Mouse (Mus musculus): ENCODE measurements at regions not wholly inside any gene's neighbourhood (a gene's known extent, or its start where the extent isn't known, plus 50 kb on each side); places are given as distances from the start of the nearest gene placed in this dataset.
"Not testable (repeated sequence)": the region's sequence is repeated elsewhere in the genome, so short reads cannot be mapped to it uniquely, and the experiment has no call there.

DNA sequence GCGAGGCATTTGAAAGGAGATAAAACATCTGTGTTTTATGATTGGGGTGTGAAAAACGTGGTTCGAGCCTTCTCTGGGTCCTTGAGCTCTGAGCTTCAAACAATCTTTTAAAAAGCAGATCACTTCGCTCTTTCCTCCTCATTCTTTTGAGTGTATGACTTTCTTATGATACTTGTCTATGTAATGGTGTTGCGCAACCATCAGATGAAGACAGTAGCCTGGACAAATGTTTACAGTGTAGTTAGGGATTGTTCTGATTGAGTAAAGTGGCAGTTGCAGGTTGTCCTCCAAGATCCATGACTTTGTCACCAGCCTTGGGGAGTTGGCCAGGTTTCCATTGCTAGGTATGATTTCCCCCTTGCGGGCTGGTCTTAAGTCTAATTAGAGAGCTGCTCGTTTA is 116.1 kb upstream of the Pfn2 start:
- no peak for DNase-seq (ENCODE audit: low spot score in 2 of 2)

DNA sequence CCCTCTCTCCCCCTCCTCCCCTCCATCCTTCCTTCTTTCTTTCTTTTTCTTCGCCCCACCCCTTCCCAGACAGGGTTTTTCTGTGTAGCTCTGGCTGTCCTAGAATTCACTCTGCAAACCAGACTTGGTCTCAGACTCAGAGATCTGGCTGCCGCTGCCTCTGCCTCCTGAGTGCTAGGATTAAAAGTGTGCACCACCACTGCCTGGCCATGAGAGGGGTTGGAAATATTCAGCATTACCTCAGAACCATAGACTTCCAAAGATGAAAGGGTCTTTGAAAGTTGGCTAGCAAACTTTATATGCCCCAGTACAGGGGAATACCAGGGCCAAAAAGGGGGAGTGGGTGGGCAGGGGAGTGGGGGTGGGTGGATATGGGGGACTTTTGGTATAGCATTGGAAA is 122.7 kb upstream of the Pfn2 start:
- not testable (repeated sequence) for DNase-seq (ENCODE audit: low spot score in 2 of 2)

DNA sequence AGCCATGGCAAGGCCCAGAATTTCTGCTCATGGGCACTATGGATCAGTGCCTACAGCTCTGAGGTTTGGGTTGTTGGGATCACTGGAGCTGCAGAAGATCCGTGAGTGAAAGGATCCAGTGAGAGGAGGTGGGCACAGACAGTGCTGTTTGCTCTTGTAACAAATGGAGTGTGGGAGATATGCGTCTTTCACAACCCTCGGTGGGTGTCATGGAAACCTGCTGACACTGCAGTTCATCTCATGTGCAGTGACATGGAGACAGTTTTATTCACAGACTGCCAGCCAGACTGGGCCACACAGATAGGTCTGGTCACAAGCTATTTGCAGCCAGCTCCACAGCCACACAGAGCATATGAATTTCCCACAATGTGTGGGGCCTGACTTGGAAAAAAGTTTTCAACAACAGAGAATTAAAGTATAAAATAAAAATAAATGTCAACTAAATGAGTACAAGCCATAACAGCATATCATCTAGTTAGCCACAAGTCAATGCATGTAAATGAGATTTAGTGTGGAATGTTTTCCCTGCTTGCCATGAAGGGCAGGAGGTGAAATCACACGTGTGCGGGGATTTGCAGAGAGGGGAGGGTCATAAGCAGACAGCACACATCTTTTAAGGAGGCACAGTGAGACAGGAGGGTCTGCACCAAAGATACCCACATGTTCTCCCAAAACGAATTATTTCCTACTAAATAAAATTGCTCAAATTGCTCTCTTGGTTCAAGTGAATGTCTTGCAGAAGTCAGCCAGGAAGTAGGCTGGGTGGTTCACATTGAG is 124.8 kb upstream of the Pfn2 start:
- DNase-seq (ENCODE audit: low spot score in 2 of 2), result peak; percentile 5 to 8

DNA sequence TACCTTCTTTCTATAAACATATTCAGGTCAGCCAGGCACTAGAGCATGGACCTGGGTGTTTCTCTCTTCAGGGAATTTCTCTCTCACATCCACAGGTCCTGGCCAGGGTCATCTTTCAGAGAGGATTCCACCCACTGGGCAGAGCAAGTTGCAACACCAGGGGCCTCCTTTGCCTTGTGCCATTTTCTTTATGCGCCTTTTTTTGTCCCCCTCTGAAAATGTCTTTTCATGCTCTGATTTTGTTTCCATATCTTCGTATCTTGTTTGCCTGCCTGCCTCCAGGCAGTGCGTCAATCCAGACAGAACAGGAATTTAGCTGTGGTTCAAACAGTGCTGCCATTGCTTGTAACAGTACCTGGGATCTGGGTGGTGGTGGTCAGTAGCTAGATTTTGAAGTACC is 125.7 kb upstream of the Pfn2 start:
- DNase-seq (ENCODE audit: low spot score in 2 of 2), result no peak

GRCm38 (mm10) chr3:57975379-57975778 is 127.5 kb upstream of the Pfn2 start:
- no peak for DNase-seq (ENCODE audit: low spot score in 2 of 2)

DNA sequence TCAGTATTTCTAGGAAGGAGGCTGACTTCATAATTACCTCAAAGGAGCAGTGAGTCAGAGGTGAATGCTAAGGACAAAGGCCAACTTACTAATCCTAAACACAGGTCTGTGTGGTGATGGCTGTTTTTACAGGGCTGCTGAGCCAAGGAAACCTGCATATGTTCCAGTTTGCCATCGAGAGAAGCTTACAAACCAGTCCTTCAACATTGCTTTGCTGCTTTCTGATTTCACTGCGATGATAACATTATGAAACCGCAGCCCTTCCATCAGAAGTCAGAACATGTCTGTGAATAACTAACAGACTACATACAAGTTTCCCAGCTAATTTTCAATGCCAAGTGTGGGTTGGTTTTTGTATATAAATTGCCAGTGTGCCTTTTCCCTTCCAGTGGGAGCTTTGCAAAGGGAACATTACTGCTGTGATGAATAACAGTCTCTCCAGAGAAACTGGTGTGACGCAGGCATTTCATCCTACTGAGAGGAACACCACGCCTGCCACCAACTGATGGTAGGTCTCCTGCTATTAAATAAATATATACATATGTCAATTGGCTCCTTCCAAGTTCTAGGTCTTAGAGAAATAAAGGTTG is 128.9 kb upstream of the Pfn2 start:
- DNase-seq (ENCODE audit: low spot score in 2 of 2), result peak; percentile 14 to 27

DNA sequence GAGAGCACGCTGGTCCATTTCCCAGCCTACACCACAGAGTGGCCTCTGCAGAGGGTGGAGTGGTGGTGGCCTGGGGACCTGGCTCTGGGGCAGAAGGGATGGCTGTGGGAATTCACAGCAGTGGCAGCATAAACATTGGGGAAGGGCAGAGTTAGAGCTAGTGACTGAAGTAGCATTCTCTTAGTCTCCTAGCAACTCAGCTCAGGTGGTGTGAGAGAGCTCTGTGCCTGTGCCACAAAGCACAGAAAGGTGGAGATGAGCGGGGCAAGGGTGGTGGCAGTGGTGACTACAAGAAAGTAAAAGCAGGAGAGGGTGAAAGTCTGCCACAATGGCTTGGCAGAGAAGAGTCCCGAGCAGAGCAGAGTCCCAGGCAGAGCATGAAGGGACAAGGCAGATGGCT is 140.3 kb upstream of the Pfn2 start:
- DNase-seq (ENCODE audit: low spot score in 2 of 2), result no peak

DNA sequence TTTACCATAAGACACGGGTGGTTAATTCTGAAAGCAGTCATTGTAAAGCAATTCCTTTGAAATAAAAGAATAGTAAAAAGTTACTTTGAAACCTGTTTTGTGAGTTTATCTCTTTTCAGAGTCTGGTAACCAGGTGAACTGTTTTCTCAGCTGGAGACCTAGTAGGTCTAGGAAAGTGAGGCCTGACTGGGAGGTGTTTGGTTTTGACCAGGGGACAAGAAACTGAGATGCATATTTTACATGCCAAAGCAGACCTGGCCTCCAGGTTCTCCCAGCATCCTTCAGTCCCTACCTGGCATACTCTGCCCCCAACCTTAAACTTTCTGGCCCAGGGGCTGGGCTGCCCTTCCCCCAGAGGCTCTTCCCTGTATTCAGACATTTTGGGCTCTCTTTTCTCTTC is 142.9 kb upstream of the Pfn2 start:
- no peak for DNase-seq (ENCODE audit: low spot score in 2 of 2)

GRCm38 (mm10) chr3:57998121-57999102 is 150.5 kb upstream of the Pfn2 start:
- peak; percentile 52 to 61 for DNase-seq (ENCODE audit: low spot score in 2 of 2)

DNA sequence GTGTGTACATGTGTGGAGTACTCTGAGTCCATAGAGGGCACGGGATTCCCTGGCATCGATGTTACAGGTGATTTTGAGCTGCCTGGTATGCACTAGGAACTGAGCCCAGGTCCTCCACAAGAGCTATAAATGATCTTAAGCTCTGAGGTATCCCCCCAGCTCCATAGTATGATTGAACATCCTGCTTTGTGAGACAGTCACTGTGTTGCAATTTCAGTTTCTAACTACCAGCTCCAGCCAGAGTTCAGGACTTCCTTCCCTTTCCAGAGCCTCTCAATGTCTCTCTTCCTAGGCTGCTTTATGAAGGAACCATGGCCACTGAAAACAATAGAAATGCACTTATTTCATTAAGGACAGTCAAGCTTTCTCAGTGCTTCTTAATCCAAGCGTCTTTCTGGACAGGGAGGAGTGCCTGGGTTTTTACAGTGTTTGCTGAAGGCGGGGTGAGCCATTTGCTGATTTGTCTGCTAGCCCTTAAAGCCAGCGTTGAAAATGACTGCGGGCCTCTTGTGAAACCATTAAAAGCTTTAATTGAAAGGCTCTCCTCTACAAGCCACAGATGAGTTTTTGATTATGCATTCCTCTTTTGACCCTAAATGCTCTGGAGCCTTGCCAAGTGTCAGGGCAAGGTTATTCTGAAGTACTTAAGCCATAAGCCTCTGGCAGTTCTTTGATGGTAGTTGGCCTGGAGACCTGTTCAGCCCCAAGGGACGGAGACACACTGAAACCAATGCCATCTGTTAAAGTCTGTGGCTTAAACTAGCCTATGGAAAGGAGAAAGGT is 155.1 kb upstream of the Pfn2 start:
- no peak for DNase-seq (ENCODE audit: low spot score in 2 of 2)

- no peak for DNase-seq (ENCODE audit: low spot score in 2 of 2)
Measured at GRCm38 (mm10) chr3:58024750-58025392, 177.0 kb upstream of the Pfn2 start.

GRCm38 (mm10) chr3:58049618-58050017 is 201.7 kb upstream of the Pfn2 start:
- DNase-seq (ENCODE audit: low spot score in 2 of 2), result no peak

DNA sequence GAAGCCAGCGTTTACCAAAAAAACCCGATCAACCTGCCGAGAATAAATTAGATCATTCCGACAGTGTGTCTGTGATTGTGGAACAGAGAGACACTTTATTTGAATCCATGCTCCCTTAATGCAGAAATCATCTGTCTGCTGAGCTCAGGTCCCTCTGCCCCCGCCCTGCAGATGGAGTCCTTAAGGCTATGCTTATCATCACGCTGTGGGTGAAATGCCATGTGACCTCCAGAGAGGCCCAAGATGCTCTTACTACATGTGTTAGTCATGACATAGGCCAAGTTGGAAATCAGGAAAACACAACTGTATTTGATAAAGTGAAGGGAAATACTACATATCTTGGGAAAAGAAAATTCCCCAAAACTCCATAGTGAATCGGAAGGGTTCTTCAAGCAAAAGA is 206.8 kb upstream of the Pfn2 start:
- no peak for DNase-seq (ENCODE audit: low spot score in 2 of 2)

GRCm38 (mm10) chr3:58055181-58055580 is 207.3 kb upstream of the Pfn2 start:
- DNase-seq (ENCODE audit: low spot score in 2 of 2), result no peak

DNA sequence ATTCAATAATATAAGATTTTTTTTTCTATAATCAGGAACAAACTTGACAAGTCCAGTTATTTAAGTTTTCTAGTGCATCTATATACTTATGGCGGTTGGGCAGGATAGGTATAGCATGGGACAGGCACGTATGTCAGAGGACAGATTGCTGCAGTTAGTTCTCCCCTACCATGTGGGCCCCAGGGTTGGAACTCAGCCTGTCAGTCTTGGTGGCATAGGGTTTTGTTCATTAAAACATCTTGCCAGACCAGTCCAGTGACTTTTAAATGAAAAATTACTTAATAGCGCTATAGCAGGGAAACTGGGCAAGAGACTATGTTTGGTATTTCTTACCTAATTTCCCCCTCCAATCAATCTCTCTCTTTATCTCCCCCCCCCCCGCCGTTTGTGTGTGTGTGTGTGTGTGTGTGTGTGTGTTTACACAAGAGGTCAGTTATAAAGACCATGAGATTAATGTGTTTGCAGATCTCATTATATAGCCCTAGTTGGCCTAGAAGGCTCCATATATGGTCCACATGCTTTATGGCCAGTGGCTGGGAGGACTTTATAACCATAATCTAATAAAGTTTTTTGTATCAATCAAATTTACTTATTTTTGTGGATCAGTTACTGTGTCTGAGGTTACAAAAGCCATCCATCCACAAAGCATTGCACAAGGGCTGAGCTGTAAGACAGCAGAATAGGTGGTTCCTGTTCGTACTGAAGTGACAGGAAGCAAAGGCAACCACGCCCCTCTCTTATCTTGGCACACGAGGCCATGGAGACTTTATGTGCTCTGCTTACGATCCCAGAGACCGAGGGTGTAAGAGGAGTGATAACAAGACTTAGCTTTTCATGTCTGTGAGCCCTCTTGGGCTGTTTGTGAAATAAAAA is 208.5 kb upstream of the Pfn2 start:
- DNase-seq (ENCODE audit: low spot score in 2 of 2), result no peak

GRCm38 (mm10) chr3:58057064-58057396 is 209.2 kb upstream of the Pfn2 start:
- no peak for DNase-seq (ENCODE audit: low spot score in 2 of 2)

GRCm38 (mm10) chr3:58058134-58058533 is 210.3 kb upstream of the Pfn2 start:
- no peak for DNase-seq (ENCODE audit: low spot score in 2 of 2)

GRCm38 (mm10) chr3:58063852-58064549 is 216.1 kb upstream of the Pfn2 start:
- no peak for DNase-seq (ENCODE audit: low spot score in 2 of 2)

- no peak for DNase-seq (ENCODE audit: low spot score in 2 of 2)
Measured at GRCm38 (mm10) chr3:58071574-58071973, 223.7 kb upstream of the Pfn2 start.

All from right cerebral cortex, adult 2 months (tissue).